Mouse (Mus musculus): ENCODE data around the gene Rilpl1.

GRCm38 (mm10) chr5:124482966-124483654 is 48.1 kb downstream of the Rilpl1 start, which contains the start of gene Snrnp35:
- TF ChIP-seq MAFK (IDR thresholded peaks at IDR 0.05; ENCODE audit: insufficient read depth, low read depth, low read length): peak; percentile 28; the same call in 1 of the 2 replicates
- peak; percentile 65; the same call in 1 of the 2 replicates for TF ChIP-seq CHD2 (IDR thresholded peaks at IDR 0.05; ENCODE audit: low read depth, low read length)
